Mouse (Mus musculus): Measurements from ENCODE around the gene Pip4k2c.
"Not testable (repeated sequence)": the region's sequence is repeated elsewhere in the genome, so short reads cannot be mapped to it uniquely, and the experiment has no call there.

The Pip4k2c gene

DNA sequence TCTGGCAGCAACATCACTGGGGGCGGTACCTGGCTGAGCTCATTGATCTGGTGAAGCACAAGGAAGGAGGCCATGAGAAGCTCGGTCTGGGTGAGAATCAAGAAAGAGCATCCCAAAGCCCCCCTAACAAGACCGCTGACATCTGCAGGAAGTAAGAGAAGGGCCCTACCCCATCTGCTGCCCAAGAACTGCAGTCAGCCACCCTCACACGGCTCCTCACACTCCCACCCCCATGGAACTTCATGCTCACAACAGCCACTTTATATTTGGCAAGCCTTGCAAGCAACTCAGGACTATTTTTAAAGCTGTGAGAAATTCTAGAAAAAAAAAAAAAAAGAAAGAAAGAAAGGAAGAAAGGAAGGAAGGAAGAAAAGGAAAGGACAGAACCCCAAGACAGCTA lies 2.5 kb downstream of the Pip4k2c start:
- no peak for DNase-seq

DNA sequence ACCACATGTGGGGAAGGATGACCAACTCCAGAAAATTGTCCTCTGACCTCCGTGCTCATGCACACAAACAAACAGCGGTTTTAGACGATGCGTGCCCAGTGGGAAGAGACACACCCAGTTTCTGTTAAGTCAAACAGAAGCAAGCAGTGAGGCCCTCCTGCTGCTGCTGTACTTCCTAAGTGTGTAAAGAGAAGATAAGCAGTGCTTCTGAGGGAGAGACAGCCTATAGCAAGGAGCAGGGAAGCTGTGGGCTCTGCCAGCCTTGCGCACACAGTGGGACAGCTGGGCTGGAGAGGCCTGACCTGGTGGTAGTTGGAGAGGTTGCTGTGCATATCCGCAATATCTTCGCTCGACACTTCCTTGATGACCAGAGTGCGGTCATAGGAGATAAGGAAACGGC lies 6.0 kb downstream of the Pip4k2c start:
- no peak for DNase-seq

DNA sequence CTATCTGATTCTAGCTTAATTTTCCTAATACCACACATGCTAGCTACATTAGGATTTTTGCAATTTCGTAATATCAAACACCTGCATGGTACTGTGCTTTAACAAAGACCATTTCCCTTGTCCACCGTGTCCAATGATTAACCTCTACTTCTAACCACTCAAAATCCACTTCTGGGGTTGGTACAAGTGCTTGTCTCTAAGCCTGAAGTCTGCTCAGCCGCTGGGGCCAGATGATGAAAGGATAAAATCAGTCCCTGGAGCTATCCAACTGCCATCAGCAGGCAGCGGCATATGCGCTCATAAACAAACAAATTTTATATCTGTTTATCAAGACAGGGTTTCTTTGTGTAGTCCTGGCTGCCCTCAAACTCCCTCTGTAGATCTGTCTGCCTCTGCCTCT lies 6.8 kb downstream of the Pip4k2c start:
- DNase-seq: no peak

DNA sequence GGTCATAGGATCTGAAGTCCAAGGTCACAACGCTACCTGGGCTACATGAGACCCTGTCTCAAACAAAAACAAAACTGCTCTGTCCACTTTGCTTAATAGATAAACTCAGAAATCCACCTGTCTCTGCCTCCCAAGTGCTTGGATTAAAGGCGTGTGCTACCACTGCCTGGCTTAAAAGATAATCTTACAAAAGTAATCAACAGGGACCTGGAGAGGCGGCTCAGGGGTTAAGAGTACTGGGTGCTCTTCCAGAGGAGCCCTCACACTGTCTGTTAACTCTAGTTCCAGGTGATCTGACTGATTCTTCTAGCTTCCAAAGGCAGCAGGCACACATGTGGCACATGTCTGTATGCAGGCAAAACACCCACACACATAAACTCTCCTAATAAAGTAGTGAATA lies 8.3 kb downstream of the Pip4k2c start:
- DNase-seq: no peak

- DNase-seq: no peak
Observed at GRCm38 (mm10) chr10:127200279-127200678, 11.1 kb downstream of the Pip4k2c start.

DNA sequence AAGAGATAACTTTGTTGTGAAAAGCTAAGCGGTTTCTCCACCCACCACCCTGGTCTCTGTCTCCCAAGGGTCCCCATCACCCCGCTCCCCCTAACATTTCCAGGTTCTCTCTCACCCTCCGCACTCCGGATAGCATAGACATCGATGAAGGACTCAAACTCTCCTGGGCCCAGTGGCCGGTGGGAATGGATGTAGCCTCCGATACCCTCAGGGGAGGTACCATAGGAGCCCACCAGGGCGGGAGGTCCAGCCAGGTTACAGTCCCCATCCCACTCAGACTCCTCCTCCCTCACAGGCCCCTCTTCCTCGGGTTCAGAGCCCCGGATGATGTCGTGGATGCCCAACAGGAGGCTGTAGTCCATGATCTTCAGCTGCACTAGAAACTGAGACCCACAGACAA lies 11.9 kb downstream of the Pip4k2c start:
- DNase-seq: no peak

DNA sequence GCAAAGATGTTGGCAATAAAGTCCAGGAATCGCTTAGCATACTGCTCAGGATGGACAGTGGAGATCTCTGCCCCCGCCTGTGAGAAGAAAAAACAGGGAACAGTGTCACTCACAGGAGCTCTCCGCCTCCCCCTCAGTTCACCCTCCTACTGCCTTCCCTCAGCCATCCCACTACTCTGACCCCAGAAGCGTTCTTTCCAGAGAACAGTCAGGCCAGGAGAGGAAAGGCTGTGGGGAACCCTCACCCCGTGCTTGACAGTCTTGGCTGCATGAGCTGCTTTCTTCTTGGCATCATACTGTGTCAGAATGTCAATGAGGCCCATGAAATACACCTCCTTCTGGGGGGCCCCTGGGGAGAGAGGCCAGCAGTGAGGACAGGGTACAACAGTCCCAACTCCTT lies 12.3 kb downstream of the Pip4k2c start:
- DNase-seq: no peak

GRCm38 (mm10) chr10:127198492-127198891 lies 12.9 kb downstream of the Pip4k2c start:
- no peak for DNase-seq

GRCm38 (mm10) chr10:127197505-127198110 lies 13.8 kb downstream of the Pip4k2c start:
- DNase-seq: no peak

DNA sequence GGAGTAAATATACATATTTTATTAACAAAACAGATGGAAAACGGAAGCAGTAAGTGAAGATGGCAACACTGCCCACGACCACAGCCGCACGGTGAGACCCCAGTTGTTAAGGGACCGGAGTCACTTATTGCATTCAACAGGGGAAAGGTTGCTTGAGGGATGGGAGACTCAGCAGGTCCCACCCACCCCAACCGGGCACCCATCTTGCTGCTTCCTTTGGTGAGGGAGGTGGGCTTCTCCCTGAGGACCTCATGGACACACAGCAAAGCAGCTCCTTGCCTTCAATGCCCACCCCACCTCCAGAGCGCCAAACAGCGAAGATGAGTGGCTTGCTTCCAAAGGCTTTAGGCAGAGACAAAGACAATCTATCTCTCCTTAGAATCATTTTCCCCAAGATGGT lies 14.3 kb downstream of the Pip4k2c start:
- DNase-seq: no peak

GRCm38 (mm10) chr10:127196392-127196791 lies 15.0 kb downstream of the Pip4k2c start:
- peak; percentile 68 to 89 for DNase-seq

- peak; percentile 71 to 81 for DNase-seq
Observed at GRCm38 (mm10) chr10:127195328-127196129, 15.9 kb downstream of the Pip4k2c start, which contains the start of gene Dtx3. Gene Dtx3 (minus strand): TSS chr10:127195728.

- peak; percentile 87 to 91 for DNase-seq
Observed at GRCm38 (mm10) chr10:127194428-127195327, 16.7 kb downstream of the Pip4k2c start.

DNA sequence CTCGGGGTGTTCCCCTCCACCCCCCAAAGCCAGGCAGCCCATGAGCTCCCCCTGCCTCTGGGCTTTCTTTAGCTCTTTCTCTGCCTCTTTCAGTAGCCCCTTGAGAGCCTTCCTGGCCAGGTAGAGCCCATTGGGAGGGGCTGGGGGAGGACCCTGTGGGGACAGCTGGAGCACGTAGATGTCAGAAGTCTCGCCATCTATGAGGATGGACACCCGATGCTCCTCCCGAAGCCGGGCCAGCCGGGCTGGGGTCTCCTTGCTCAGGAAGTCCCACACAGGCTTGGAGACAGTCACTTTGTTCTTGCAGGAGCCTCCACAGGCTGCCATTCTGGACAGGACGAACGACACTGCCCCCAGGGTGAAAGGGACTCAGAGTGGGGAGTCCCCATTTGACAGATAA lies 18.4 kb downstream of the Pip4k2c start:
- no peak for DNase-seq

- DNase-seq: not testable (repeated sequence)
Observed at GRCm38 (mm10) chr10:127192057-127192328, 19.4 kb downstream of the Pip4k2c start.

DNA sequence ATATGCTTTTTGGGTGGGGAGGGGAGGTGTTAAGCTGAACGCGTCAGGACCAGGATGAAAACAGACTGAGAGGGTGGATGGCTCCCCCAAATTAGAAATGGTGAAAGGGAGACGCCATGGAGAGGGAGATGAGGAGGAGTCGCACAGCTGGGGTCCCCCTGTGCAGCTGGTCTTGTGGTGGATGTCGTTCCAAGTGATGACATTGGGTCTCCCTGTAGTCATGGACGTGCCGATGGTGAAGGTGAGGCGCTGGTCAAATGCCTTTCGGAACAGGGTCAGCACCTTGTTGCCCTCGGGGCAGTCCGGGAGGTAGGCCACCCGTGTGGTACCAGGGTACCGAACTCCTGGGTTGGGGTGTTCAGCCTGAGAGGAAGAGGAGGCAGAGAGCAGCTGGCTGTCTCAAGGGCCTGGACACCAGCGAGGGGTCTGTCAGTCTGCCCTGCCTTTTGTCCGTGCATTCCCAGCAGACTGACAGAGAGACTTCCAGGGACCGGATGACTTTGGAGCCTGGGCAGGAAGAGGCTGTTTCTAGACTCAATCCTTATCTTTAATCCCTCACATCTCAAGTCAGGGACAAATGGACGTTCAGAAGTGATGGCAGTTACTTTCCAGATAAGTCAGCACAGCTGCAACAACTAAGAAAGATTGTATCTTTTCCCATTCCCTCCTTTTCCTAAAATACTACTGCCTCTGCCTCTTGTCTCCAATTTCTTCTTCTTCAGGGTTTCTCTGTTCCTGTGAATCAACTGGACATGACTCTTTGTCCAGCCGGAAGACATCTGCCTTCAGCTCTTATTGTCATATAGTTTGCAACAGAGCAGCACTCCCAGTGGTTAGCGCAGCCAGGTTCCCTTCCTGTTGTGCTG lies 20.0 kb downstream of the Pip4k2c start:
- DNase-seq: no peak

DNA sequence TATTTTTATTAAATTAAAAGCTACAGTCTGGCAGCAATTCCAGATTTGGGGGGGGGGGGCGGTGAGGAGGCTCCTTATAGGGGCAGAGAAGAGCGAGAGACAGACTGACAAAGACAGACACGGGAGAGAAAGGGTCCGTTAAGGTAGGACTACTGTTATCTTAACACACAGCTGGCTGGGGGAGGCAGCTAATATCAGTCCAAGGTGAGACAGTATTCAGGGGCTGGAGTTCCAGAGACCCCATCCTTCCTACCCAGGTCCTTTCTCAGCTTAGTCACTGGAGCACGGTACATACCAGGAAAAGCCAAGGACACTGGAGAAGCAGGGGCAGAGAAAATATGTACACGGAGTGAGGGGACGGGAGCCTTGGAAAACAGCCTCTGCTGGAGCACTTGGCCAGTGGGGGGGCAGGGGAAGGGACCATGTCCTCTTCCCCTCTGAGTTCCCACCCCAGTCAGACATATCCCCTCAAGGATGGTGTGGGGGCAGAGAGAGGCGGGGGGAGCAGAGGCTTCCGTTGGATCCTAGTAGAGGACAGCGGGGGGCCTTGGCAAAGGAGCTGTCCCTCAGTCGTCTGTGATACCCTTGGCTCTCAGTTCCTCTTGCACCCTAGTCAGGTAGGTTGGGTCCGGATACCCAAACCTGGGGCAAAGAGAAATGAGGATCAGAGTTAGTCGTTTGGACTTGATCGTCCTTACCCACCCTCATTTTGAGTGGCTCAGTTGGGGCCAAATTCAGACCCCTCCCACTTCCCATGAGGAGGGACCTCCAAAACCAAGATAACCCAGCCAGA lies 20.8 kb downstream of the Pip4k2c start:
- no peak for DNase-seq

- peak in 1 of 2 experiments; percentile 64 for DNase-seq
Observed at GRCm38 (mm10) chr10:127189651-127190381, 21.6 kb downstream of the Pip4k2c start, which contains the start of gene Arhgef25. Gene Arhgef25 (minus strand): TSS chr10:127190083.

DNA sequence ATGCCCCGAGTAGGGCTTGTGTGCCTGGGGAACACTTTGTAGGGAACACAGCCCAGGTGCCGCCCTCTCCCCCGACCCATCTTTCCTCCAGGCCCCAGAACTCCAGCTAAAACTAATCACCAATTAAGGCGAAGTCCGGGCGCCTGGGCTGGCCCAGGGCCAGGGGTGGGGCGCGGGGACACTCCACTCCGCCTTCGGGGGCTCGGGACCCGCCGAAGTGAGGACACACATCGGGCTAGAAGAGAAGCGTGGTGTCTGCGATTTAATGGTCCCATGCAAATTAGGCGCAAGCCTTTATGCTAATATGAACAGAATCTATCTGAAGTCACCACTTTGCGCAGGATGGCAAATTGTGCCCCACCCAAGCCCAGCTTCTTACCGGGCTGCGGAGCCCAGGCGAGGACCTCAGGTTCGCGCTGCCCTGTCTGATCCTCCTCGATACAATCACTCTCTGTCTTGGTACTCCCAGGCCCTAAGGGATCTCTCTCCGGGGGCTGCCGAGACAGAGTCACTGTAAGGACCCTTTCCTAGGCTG lies 22.2 kb downstream of the Pip4k2c start:
- no peak for DNase-seq

GRCm38 (mm10) chr10:127188465-127189115 lies 22.8 kb downstream of the Pip4k2c start:
- DNase-seq: peak; percentile 51 to 61
